Mouse (Mus musculus): ENCODE measurements around the gene Elf1. TPM values are rescaled to one million over a fixed set of nuclear protein-coding genes. Genes with fewer than 3 reads are reported as not detected.

Elf1 gene
- polyA plus RNA-seq, 2 experiments: 8.7 to 9.3 TPM

GRCm38 (mm10) chr14:79536837-79537236 lies 55.8 kb downstream of the Elf1 start:
- ATAC-seq (ENCODE audit: insufficient read depth): no peak

GRCm38 (mm10) chr14:79537463-79537862 lies 56.5 kb downstream of the Elf1 start:
- Histone ChIP-seq H3K9me3 (ENCODE audit: control insufficient read depth, low read length) (no peaks in the 10 kb centered on the region), H3K4me2 (ENCODE audit: low read depth) (peak overlapping the region; percentile 59), H3K9ac (replicated peaks) (peak overlapping the region; percentile 46), H3K27me3 (ENCODE audit: control insufficient read depth, insufficient read depth, low read length) (no peaks in the 10 kb centered on the region), H3K36me3 (replicated peaks; ENCODE audit: control insufficient read depth, insufficient read depth, low read depth) (peaks cover 8% of the 10 kb centered on the region), H3K27ac (peak overlapping the region; percentile 61), H3K4me1 (replicated peaks; ENCODE audit: control insufficient read depth in 2 of 2, insufficient read depth in 2 of 2, low read length in 1 of 2) (peaks cover 52 to 56% of the 10 kb centered on the region in 2 experiments), H3K4me3 (ENCODE audit: insufficient read depth in 1 of 2, low read depth in 2 of 2, low read length in 2 of 2) (peak overlapping the region; percentile 3 to 15; a peak in 2 of 4 replicates)
- DNase-seq (ENCODE audit: low read depth in 3 of 3, low spot score in 3 of 3) (peak in 2 of 3 experiments; percentile 49 to 58), ATAC-seq (ENCODE audit: insufficient read depth) (peak; percentile 70)
- TF ChIP-seq CTCF (IDR thresholded peaks at IDR 0.05; ENCODE audit: low read depth) (peak; percentile 5; the same call in 1 of the 2 replicates), EP300 (IDR thresholded peaks at IDR 0.05; ENCODE audit: low read depth) (peak; percentile 26; the same call in 1 of the 2 replicates)
- WGBS (ENCODE audit: insufficient replicate concordance): 14% methylated on average over 5 of the region's 5 CpGs

More at GRCm38 (mm10) chr14:79536837-79537236, 55.8 kb downstream of the Elf1 start:
- DNase-seq (ENCODE audit: low read depth in 3 of 3, low spot score in 3 of 3): no peak
- Histone ChIP-seq H3K27me3 (ENCODE audit: control insufficient read depth, insufficient read depth, low read length) (no peaks in the 10 kb centered on the region), H3K36me3 (replicated peaks; ENCODE audit: control insufficient read depth, insufficient read depth, low read depth) (peaks cover 8% of the 10 kb centered on the region), H3K4me1 (replicated peaks; ENCODE audit: control insufficient read depth in 2 of 2, insufficient read depth in 2 of 2, low read length in 1 of 2) (peaks cover 58 to 60% of the 10 kb centered on the region in 2 experiments), H3K4me3 (ENCODE audit: insufficient read depth in 1 of 2, low read depth in 2 of 2, low read length in 2 of 2) (peak overlapping the region; percentile 38 to 40; a peak in 3 of 4 replicates), H3K9ac (replicated peaks) (peak overlapping the region; percentile 27; the same call in 1 of the 2 replicates), H3K9me3 (ENCODE audit: control insufficient read depth, low read length) (no peaks in the 10 kb centered on the region), H3K4me2 (ENCODE audit: low read depth) (peak overlapping the region; percentile 59), H3K27ac (peak overlapping the region; percentile 63)
- TF ChIP-seq CTCF (IDR thresholded peaks at IDR 0.05; ENCODE audit: low read depth): no peak
- TF ChIP-seq EP300 (IDR thresholded peaks at IDR 0.05; ENCODE audit: low read depth): no peak
- WGBS (ENCODE audit: insufficient replicate concordance): 28% methylated on average over 3 of the region's 3 CpGs

- Histone ChIP-seq H3K4me3 (ENCODE audit: insufficient read depth in 1 of 2, low read depth in 2 of 2, low read length in 2 of 2) (peak overlapping the region in 1 of 2 experiments; percentile 15; a peak in 1 of 4 replicates), H3K4me2 (ENCODE audit: low read depth) (peak overlapping the region; percentile 59), H3K27me3 (ENCODE audit: control insufficient read depth, insufficient read depth, low read length) (no peaks in the 10 kb centered on the region), H3K36me3 (replicated peaks; ENCODE audit: control insufficient read depth, insufficient read depth, low read depth) (peaks cover 8% of the 10 kb centered on the region), H3K27ac (peak overlapping the region; percentile 61), H3K9ac (replicated peaks) (peak overlapping the region; percentile 46; the same call in 1 of the 2 replicates), H3K4me1 (replicated peaks; ENCODE audit: control insufficient read depth in 2 of 2, insufficient read depth in 2 of 2, low read length in 1 of 2) (peaks cover 48 to 55% of the 10 kb centered on the region in 2 experiments), H3K9me3 (ENCODE audit: control insufficient read depth, low read length) (no peaks in the 10 kb centered on the region)
- DNase-seq (ENCODE audit: low read depth in 3 of 3, low spot score in 3 of 3) (no peak), ATAC-seq (ENCODE audit: insufficient read depth) (no peak)
- TF ChIP-seq EP300 (IDR thresholded peaks at IDR 0.05; ENCODE audit: low read depth) (no peak), CTCF (IDR thresholded peaks at IDR 0.05; ENCODE audit: low read depth) (no peak)
These were observed 56.9 kb downstream of the Elf1 start for GRCm38 (mm10) chr14:79537921-79538320.

- DNase-seq (ENCODE audit: low read depth in 3 of 3, low spot score in 3 of 3) (no peak), ATAC-seq (ENCODE audit: insufficient read depth) (no peak)
- H3K9me3 ChIP-seq (ENCODE audit: control insufficient read depth, low read length): no peaks in the 10 kb centered on the region
- peaks cover 21 to 22% of the 10 kb centered on the region in 2 experiments for H3K4me1 ChIP-seq (replicated peaks; ENCODE audit: control insufficient read depth in 2 of 2, insufficient read depth in 2 of 2, low read length in 1 of 2)
- no peak overlapping the region for H3K4me3 ChIP-seq (ENCODE audit: insufficient read depth in 1 of 2, low read depth in 2 of 2, low read length in 2 of 2)
- H3K4me2 ChIP-seq (ENCODE audit: low read depth): no peak overlapping the region
- H3K27me3 ChIP-seq (ENCODE audit: control insufficient read depth, insufficient read depth, low read length): no peaks in the 10 kb centered on the region
- no peak overlapping the region for H3K9ac ChIP-seq (replicated peaks)
- TF ChIP-seq EP300 (IDR thresholded peaks at IDR 0.05; ENCODE audit: low read depth): no peak
- no peak for TF ChIP-seq CTCF (IDR thresholded peaks at IDR 0.05; ENCODE audit: low read depth)
- H3K27ac ChIP-seq: no peak overlapping the region
- peaks cover 8% of the 10 kb centered on the region for H3K36me3 ChIP-seq (replicated peaks; ENCODE audit: control insufficient read depth, insufficient read depth, low read depth)
These were observed 60.6 kb downstream of the Elf1 start for GRCm38 (mm10) chr14:79541606-79542005.

- H3K27ac ChIP-seq: no peak overlapping the region
- ATAC-seq (ENCODE audit: insufficient read depth): no peak
- H3K9me3 ChIP-seq (ENCODE audit: control insufficient read depth, low read length): no peaks in the 10 kb centered on the region
- DNase-seq (ENCODE audit: low read depth in 3 of 3, low spot score in 3 of 3): no peak
- no peak overlapping the region for H3K4me2 ChIP-seq (ENCODE audit: low read depth)
- no peak overlapping the region for H3K4me3 ChIP-seq (ENCODE audit: insufficient read depth in 1 of 2, low read depth in 2 of 2, low read length in 2 of 2)
- H3K36me3 ChIP-seq (replicated peaks; ENCODE audit: control insufficient read depth, insufficient read depth, low read depth): no peaks in the 10 kb centered on the region
- peaks cover 0 to 7% of the 10 kb centered on the region in 2 experiments; a peak in 3 of 4 replicates for H3K4me1 ChIP-seq (replicated peaks; ENCODE audit: control insufficient read depth in 2 of 2, insufficient read depth in 2 of 2, low read length in 1 of 2)
- H3K27me3 ChIP-seq (ENCODE audit: control insufficient read depth, insufficient read depth, low read length): no peaks in the 10 kb centered on the region
- 73% methylated on average over 7 of the region's 7 CpGs for WGBS (ENCODE audit: insufficient replicate concordance)
- H3K9ac ChIP-seq (replicated peaks): no peak overlapping the region
- TF ChIP-seq CTCF (IDR thresholded peaks at IDR 0.05; ENCODE audit: low read depth) (no peak), EP300 (IDR thresholded peaks at IDR 0.05; ENCODE audit: low read depth) (no peak)
These were observed 68.3 kb downstream of the Elf1 start for GRCm38 (mm10) chr14:79549343-79549742.

Measured in liver, embryonic 14.5 days (tissue).